ENCODE assay signal across 25 mouse cellular contexts in the genomic region with DNA sequence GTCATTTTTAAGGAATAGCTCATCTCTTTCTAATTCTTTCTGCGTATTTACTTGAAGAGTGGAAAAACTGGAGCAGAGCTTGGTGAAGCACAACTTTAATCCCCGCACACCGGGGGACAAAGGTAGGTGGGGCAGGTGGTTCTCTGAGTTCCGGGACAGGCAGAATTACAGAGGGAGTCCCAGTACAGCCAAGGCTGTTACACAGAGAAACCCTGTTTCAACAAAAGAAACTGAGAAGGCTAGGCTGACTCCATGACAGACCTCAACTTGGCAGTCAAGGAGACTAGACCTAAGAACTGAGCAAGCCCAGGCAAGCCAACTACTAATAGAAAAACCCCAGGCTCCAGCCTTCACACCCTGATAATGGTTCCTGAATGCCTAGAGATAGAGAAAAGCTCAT. TPM values are rescaled to one million over a fixed set of nuclear protein-coding genes. Genes with fewer than 3 reads are reported as not detected.
"Had no signal": no experiment of that assay in that cellular context is flagged by ENCODE, and none has a peak within 500 bp of the region (broad histone marks: within the 10 kb centered on the region; RNA-seq: fewer than 3 reads in every experiment).

No protein-coding gene starts in this region.

- H3K4me1 ChIP-seq: lung, embryonic 15.5 days; midbrain, embryonic 12.5 days; neural tube, embryonic 13.5 days; neural tube, embryonic 15.5 days had no signal

- H3K36me3 ChIP-seq: lung, embryonic 15.5 days; midbrain, embryonic 10.5 days; midbrain, embryonic 12.5 days; neural tube, embryonic 13.5 days; neural tube, embryonic 15.5 days had no signal

- H3K9ac ChIP-seq: liver, postnatal 0 days; lung, embryonic 15.5 days; midbrain, embryonic 12.5 days; neural tube, embryonic 13.5 days; neural tube, embryonic 15.5 days had no signal

- H3K4me2 ChIP-seq: lung, embryonic 15.5 days; midbrain, embryonic 12.5 days; neural tube, embryonic 13.5 days; neural tube, embryonic 15.5 days had no signal

- DNase-seq: liver, postnatal 0 days; lung, adult 2 months; lung, postnatal 14 days; lung, postnatal 36 days; midbrain, embryonic 14.5 days; retina, postnatal 1 day; right cerebral cortex, adult 18-20 months; right cerebral cortex, postnatal 25 days; right cerebral cortex, postnatal 4 days; spleen, adult 18-20 months; thymus, adult 18-20 months; thymus, postnatal 14 days; thymus, postnatal 36 days had no signal

- H3K27ac ChIP-seq: lung, embryonic 15.5 days; midbrain, embryonic 10.5 days; midbrain, embryonic 12.5 days; neural tube, embryonic 13.5 days; neural tube, embryonic 15.5 days had no signal

- H3K27me3 ChIP-seq: neural tube, embryonic 15.5 days had no signal

- H3K9me3 ChIP-seq: lung, embryonic 15.5 days; midbrain, embryonic 10.5 days; midbrain, embryonic 12.5 days; neural tube, embryonic 13.5 days; neural tube, embryonic 15.5 days had no signal

- H3K4me3 ChIP-seq: lung, embryonic 15.5 days; midbrain, embryonic 10.5 days; midbrain, embryonic 12.5 days; myocyte; neural tube, embryonic 13.5 days; neural tube, embryonic 15.5 days had no signal

- ATAC-seq: liver, postnatal 0 days; lung, postnatal 0 days; midbrain, embryonic 16.5 days had no signal

RNA-seq across cellular contexts. Expression of a gene that starts 20.0 kb away (rescaled TPM):
- polyA plus RNA-seq: liver, postnatal 0 days; lung, adult 2 months; lung, embryonic 15.5 days; lung, postnatal 0 days; myocyte; small intestine, adult 2 months; stomach, embryonic 14.5 days; stomach, embryonic 16.5 days; thymus, postnatal 0 days had no signal
